Mouse (Mus musculus): ENCODE data around the gene Mospd3. TPM values are rescaled to one million over a fixed set of nuclear protein-coding genes. Genes with fewer than 3 reads are reported as not detected.

Gene Mospd3
- total and polyA plus RNA-seq, 3 experiments: 10.7 to 32.3 (median 16.3) TPM

DNA sequence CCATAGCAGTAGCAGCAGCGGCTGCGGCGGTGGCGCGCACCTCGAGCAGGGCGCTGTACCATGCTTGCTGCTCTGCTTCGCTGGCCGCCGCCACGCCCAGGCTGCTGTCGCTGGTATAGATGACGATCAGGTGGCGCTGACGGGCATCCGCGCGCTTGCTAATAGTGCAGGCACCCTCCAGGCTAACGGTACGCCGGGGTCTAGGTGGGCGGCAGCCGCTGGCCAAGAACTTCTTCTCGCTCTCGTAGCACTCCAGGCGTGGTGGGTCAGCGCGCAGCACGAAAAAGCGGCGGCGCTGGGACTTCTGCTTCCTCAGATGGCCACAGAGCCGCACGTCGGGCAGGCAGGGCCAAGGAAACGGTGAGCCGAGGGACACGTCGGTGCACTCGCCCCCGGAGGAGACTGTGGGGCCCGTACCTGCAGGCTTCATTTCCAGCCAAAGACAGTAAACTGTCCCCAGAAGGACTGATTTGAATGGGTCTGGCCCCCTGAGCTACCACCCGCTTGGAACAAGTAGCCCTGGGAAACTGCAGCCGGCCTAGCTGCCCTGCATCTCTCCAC, 44.3 kb upstream of the Mospd3 start:
- Histone ChIP-seq H3K27ac (peak overlapping the region; percentile 54), H3K27me3 (ENCODE audit: control insufficient read depth, insufficient read depth, low read length) (no peaks in the 10 kb centered on the region), H3K4me1 (ENCODE audit: control insufficient read depth, insufficient read depth, low read length) (no peaks in the 10 kb centered on the region), H3K9ac (ENCODE audit: low read depth, low read length) (peak overlapping the region; percentile 49), H3K79me2 (replicated peaks; ENCODE audit: control insufficient read depth, insufficient read depth, low read length) (no peaks in the 10 kb centered on the region), H3K4me3 (peak overlapping the region; percentile 42), H3K36me3 (ENCODE audit: control insufficient read depth, insufficient read depth, low read length) (no peaks in the 10 kb centered on the region)
- TF ChIP-seq EP300 (IDR thresholded peaks at IDR 0.05; ENCODE audit: insufficient read depth, low read depth, low read length): no peak
- no peak for TF ChIP-seq POLR2A (IDR thresholded peaks at IDR 0.05; ENCODE audit: insufficient read depth, low read depth, low read length)
- no peak for TF ChIP-seq CTCF (IDR thresholded peaks at IDR 0.05)
- intact Hi-C loops (cut with DNase I): no loop called here
- DNase-seq: peak in 1 of 2 experiments; percentile 48
- WGBS: 8% methylated on average over 44 of the region's 44 CpGs

DNA sequence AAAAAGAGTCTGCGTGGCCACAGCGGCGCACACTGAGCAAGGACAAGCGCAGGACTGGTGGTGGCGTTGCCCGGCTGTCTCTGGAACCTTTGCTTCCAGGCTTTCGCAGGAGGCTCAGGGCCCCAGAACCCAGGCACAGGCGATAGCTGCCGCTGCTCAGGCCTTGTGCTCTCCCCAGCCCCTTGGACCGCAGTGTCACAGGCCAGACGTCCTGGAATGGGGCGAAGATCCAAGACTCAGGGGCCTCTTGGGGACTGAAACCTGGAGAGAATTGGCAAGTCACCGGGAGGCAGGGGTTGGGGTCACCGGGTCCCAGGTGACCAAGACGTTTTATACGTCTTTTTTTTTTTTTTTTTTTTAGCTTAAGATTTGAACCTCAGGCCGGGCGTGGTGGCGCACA, 43.6 kb upstream of the Mospd3 start:
- 57% methylated on average over 19 of the region's 19 CpGs for WGBS
- DNase-seq: no peak
- Histone ChIP-seq H3K27me3 (ENCODE audit: control insufficient read depth, insufficient read depth, low read length) (no peaks in the 10 kb centered on the region), H3K36me3 (ENCODE audit: control insufficient read depth, insufficient read depth, low read length) (no peaks in the 10 kb centered on the region), H3K9ac (ENCODE audit: low read depth, low read length) (no peak overlapping the region), H3K4me3 (no peak overlapping the region), H3K4me1 (ENCODE audit: control insufficient read depth, insufficient read depth, low read length) (no peaks in the 10 kb centered on the region), H3K79me2 (replicated peaks; ENCODE audit: control insufficient read depth, insufficient read depth, low read length) (no peaks in the 10 kb centered on the region), H3K27ac (no peak overlapping the region)
- TF ChIP-seq CTCF (IDR thresholded peaks at IDR 0.05) (no peak), POLR2A (IDR thresholded peaks at IDR 0.05; ENCODE audit: insufficient read depth, low read depth, low read length) (no peak), EP300 (IDR thresholded peaks at IDR 0.05; ENCODE audit: insufficient read depth, low read depth, low read length) (no peak)
- intact Hi-C loops (cut with DNase I): no loop called here

DNA sequence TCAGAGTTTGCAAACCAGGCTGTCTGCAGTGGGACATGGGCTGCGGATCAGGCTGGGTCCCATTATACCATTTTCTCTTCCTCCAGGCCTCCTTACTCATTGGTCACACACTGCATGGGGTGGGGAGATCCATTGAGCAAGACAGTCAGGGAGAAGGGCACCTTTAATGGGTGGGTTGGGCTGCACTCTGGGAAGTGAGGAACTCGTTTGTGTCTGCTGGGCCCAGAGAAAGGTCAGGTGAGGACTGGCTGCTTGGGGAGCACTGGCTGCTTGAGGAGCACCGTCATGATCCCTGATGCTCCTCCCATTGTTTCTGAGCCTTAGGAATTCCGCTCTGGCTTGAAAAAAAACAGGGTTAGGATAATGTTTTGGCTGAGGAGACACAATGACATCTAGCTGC, 42.0 kb upstream of the Mospd3 start:
- intact Hi-C loops (cut with DNase I): no loop called here
- H3K4me1 ChIP-seq (ENCODE audit: control insufficient read depth, insufficient read depth, low read length): no peaks in the 10 kb centered on the region
- peak in 1 of 2 experiments; percentile 20 for DNase-seq
- no peaks in the 10 kb centered on the region for H3K36me3 ChIP-seq (ENCODE audit: control insufficient read depth, insufficient read depth, low read length)
- no peak for TF ChIP-seq EP300 (IDR thresholded peaks at IDR 0.05; ENCODE audit: insufficient read depth, low read depth, low read length)
- no peak for TF ChIP-seq CTCF (IDR thresholded peaks at IDR 0.05)
- TF ChIP-seq POLR2A (IDR thresholded peaks at IDR 0.05; ENCODE audit: insufficient read depth, low read depth, low read length): no peak
- H3K9ac ChIP-seq (ENCODE audit: low read depth, low read length): no peak overlapping the region
- no peaks in the 10 kb centered on the region for H3K27me3 ChIP-seq (ENCODE audit: control insufficient read depth, insufficient read depth, low read length)
- H3K79me2 ChIP-seq (replicated peaks; ENCODE audit: control insufficient read depth, insufficient read depth, low read length): no peaks in the 10 kb centered on the region
- WGBS: 44% methylated on average over 4 of the region's 4 CpGs
- H3K27ac ChIP-seq: no peak overlapping the region
- no peak overlapping the region for H3K4me3 ChIP-seq

DNA sequence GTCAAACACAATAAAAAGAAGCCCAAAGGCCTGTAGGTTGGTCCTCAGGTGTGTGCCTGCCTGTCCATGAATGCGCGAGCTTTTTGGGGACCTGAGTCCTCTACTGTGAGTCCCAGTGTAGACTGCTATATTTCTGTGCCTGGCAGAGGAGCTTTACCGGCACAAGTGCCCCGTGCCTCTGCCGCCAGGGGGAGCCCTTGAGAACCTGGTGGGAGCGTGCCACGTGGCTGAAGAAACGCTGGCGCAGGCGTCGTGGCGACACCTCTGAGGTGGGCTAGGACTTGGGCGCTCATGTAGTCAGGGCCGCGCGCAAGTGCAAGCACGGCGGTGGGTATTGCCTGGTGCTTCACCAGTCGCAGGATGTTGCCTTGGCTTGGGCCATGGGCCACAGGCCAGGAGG, 40.2 kb upstream of the Mospd3 start, which contains the start of gene Sap25:
Gene Sap25 (plus strand): TSS at position 281 of the 400 bp plus-strand sequence.
- H3K9ac ChIP-seq (ENCODE audit: low read depth, low read length): no peak within 1 kb of the TSS
- peak in 1 of 2 experiments; percentile 50 for DNase-seq
- intact Hi-C loops (cut with DNase I): no loop called here
- H3K79me2 ChIP-seq (replicated peaks; ENCODE audit: control insufficient read depth, insufficient read depth, low read length): no peaks in the 10 kb centered on the region
- H3K36me3 ChIP-seq (ENCODE audit: control insufficient read depth, insufficient read depth, low read length): no peaks in the 10 kb centered on the region
- 83% methylated on average over 19 of the region's 19 CpGs for WGBS
- H3K27me3 ChIP-seq (ENCODE audit: control insufficient read depth, insufficient read depth, low read length): no peaks in the 10 kb centered on the region
- TF ChIP-seq EP300 (IDR thresholded peaks at IDR 0.05; ENCODE audit: insufficient read depth, low read depth, low read length) (no peak), CTCF (IDR thresholded peaks at IDR 0.05) (peak; percentile 62), POLR2A (IDR thresholded peaks at IDR 0.05; ENCODE audit: insufficient read depth, low read depth, low read length) (no peak)
- no peaks in the 10 kb centered on the region for H3K4me1 ChIP-seq (ENCODE audit: control insufficient read depth, insufficient read depth, low read length)
- no peak within 1 kb of the TSS for H3K4me3 ChIP-seq
- H3K27ac ChIP-seq: no peak within 1 kb of the TSS

DNA sequence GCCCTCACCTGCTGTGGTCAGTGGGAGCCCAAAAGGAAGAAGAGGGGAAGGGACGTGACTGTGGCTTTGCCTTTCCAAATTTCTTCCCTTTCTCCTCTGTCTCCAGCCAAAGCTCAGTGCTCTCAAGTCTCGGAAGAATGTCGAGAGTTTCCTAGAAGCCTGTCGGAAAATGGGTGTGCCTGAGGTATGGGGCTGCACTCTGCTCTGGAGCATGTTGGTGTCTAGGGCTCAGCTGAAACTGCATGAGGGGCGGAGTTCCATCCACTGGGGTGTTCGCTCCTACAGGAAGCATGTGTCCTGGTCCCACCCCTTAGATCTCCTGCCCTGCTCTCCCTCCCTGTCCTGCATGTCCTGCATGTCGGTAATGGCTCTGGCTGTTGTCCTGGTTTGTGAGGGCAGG, 38.6 kb upstream of the Mospd3 start:
- Histone ChIP-seq H3K4me3 (no peak overlapping the region), H3K9ac (ENCODE audit: low read depth, low read length) (no peak overlapping the region), H3K79me2 (replicated peaks; ENCODE audit: control insufficient read depth, insufficient read depth, low read length) (no peaks in the 10 kb centered on the region), H3K27ac (no peak overlapping the region), H3K36me3 (ENCODE audit: control insufficient read depth, insufficient read depth, low read length) (no peaks in the 10 kb centered on the region), H3K27me3 (ENCODE audit: control insufficient read depth, insufficient read depth, low read length) (no peaks in the 10 kb centered on the region), H3K4me1 (ENCODE audit: control insufficient read depth, insufficient read depth, low read length) (no peaks in the 10 kb centered on the region)
- DNase-seq: peak in 1 of 2 experiments; percentile 19
- 64% methylated on average over 7 of the region's 7 CpGs for WGBS
- TF ChIP-seq EP300 (IDR thresholded peaks at IDR 0.05; ENCODE audit: insufficient read depth, low read depth, low read length) (no peak), POLR2A (IDR thresholded peaks at IDR 0.05; ENCODE audit: insufficient read depth, low read depth, low read length) (no peak), CTCF (IDR thresholded peaks at IDR 0.05) (no peak)
- intact Hi-C loops (cut with DNase I): no loop called here

DNA sequence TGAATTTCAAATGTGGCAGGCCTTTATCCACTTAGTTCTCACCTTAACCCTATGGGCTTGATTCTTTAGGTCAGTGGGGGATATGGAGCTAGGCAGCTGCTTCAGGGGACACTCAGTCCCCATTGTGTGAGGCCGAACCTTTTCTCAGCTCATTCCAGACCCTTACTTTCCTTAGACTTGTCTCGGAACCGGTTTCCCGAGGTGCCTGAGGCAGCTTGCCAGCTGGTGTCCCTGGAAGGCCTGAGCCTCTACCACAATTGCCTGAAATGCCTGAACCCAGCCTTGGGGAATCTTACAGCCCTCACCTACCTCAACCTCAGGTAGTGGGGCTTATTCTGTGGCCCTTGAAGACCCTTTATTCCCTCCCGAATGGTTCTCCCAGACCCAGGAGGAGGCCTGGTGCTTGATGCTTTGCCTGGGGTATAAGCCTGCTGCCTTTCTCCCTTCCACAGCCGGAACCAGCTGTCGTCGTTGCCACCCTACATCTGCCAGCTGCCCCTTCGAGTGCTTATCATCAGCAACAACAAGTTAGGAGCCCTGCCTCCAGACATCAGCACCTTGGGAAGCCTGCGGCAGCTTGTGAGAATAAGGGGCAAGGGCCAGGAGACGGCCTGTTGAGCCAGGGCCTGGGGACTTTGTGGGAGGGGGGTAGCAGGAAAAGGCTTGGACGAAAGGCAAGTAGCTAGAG, 32.7 kb upstream of the Mospd3 start:
- no peaks in the 10 kb centered on the region for H3K27me3 ChIP-seq (ENCODE audit: control insufficient read depth, insufficient read depth, low read length)
- H3K9ac ChIP-seq (ENCODE audit: low read depth, low read length): no peak overlapping the region
- 63% methylated on average over 12 of the region's 12 CpGs for WGBS
- intact Hi-C loops (cut with DNase I): no loop called here
- H3K36me3 ChIP-seq (ENCODE audit: control insufficient read depth, insufficient read depth, low read length): no peaks in the 10 kb centered on the region
- no peak for DNase-seq
- H3K4me3 ChIP-seq: no peak overlapping the region
- peaks cover 10% of the 10 kb centered on the region for H3K4me1 ChIP-seq (ENCODE audit: control insufficient read depth, insufficient read depth, low read length)
- no peaks in the 10 kb centered on the region; the same call in none of the 2 replicates for H3K79me2 ChIP-seq (replicated peaks; ENCODE audit: control insufficient read depth, insufficient read depth, low read length)
- no peak overlapping the region for H3K27ac ChIP-seq
- TF ChIP-seq CTCF (IDR thresholded peaks at IDR 0.05): no peak
- no peak for TF ChIP-seq EP300 (IDR thresholded peaks at IDR 0.05; ENCODE audit: insufficient read depth, low read depth, low read length)
- no peak for TF ChIP-seq POLR2A (IDR thresholded peaks at IDR 0.05; ENCODE audit: insufficient read depth, low read depth, low read length)

Data from heart, adult 2 months (tissue).